ENCODE assay signal across 11 mouse cellular contexts in genomic region chr7:141817355-141818075, GRCm38 (mm10). TPM values are rescaled to one million over a fixed set of nuclear protein-coding genes. Genes with fewer than 3 reads are reported as not detected.
DNase-seq lines count a peak whose midpoint lies in the region; ATAC-seq and TF ChIP-seq lines count a peak whose summit lies in the region.
"Had no signal": no experiment of that assay in that cellular context is flagged by ENCODE, and none has a peak within 500 bp of the region (broad histone marks: within the 10 kb centered on the region; RNA-seq: fewer than 3 reads in every experiment).

No protein-coding gene starts in this region.

- TF ChIP-seq EP300 in lung, postnatal 0 days (IDR thresholded peaks at IDR 0.05): no peak

- no peak for ATAC-seq in lung, embryonic 14.5 days (ENCODE audit: insufficient read depth)
- ATAC-seq in lung, postnatal 0 days: no peak
- no peak for ATAC-seq in liver, embryonic 12.5 days

- DNase-seq in lung, embryonic 14.5 days: peak; percentile 62
- no peak for DNase-seq in lung, postnatal 0 days (ENCODE audit: low spot score)
- DNase-seq in adrenal gland, postnatal 25 days: peak; percentile 65
- DNase-seq in embryo, embryonic 11 days: peak; percentile 41
- DNase-seq in kidney, postnatal 4 days: peak; percentile 71 to 78
- no peak for DNase-seq in gastrocnemius, adult 18-20 months (ENCODE audit: low spot score)
- DNase-seq: heart, postnatal 36 days; lung, adult 2 months had no signal

- H3K36me3 ChIP-seq in lung, embryonic 14.5 days (ENCODE audit: insufficient read depth): no peaks in the 10 kb centered on the region
- no peaks in the 10 kb centered on the region for H3K36me3 ChIP-seq in lung, postnatal 0 days (ENCODE audit: insufficient read depth, low read length)
- no peaks in the 10 kb centered on the region for H3K36me3 ChIP-seq in liver, embryonic 12.5 days

- no peak overlapping the region for H3K9ac ChIP-seq in lung, embryonic 14.5 days
- no peak overlapping the region for H3K9ac ChIP-seq in lung, postnatal 0 days (replicated peaks; ENCODE audit: low read depth)
- H3K9ac ChIP-seq in liver, embryonic 12.5 days: no peak overlapping the region

- H3K27ac ChIP-seq in lung, embryonic 14.5 days (ENCODE audit: low read depth): no peak overlapping the region
- no peak overlapping the region for H3K27ac ChIP-seq in lung, postnatal 0 days (ENCODE audit: low read length)
- no peak overlapping the region for H3K27ac ChIP-seq in liver, embryonic 12.5 days

- no peak overlapping the region for H3K4me3 ChIP-seq in lung, embryonic 14.5 days (ENCODE audit: low read depth, low read length)
- no peak overlapping the region for H3K4me3 ChIP-seq in lung, postnatal 0 days (ENCODE audit: low read depth, low read length)
- H3K4me3 ChIP-seq in liver, embryonic 12.5 days: no peak overlapping the region

- WGBS in lung, embryonic 14.5 days: 60% methylated on average over 11 of the region's 11 CpGs
- 58% methylated on average over 11 of the region's 11 CpGs for WGBS in lung, postnatal 0 days
- WGBS in liver, embryonic 12.5 days (ENCODE audit: insufficient replicate concordance): 66% methylated on average over 11 of the region's 11 CpGs

- TF ChIP-seq CTCF in lung, embryonic 14.5 days (IDR thresholded peaks at IDR 0.05; ENCODE audit: low read depth): no peak
- no peak for TF ChIP-seq CTCF in lung, postnatal 0 days (IDR thresholded peaks at IDR 0.05)

- no peak overlapping the region for H3K4me2 ChIP-seq in lung, embryonic 14.5 days
- H3K4me2 ChIP-seq in lung, postnatal 0 days (replicated peaks; ENCODE audit: low read depth, low read length): no peak overlapping the region
- H3K4me2 ChIP-seq in liver, embryonic 12.5 days: no peak overlapping the region

- no peaks in the 10 kb centered on the region for H3K4me1 ChIP-seq in lung, embryonic 14.5 days (ENCODE audit: insufficient read depth)
- H3K4me1 ChIP-seq in lung, postnatal 0 days (ENCODE audit: insufficient read depth, low read depth, low read length): no peaks in the 10 kb centered on the region
- H3K4me1 ChIP-seq in liver, embryonic 12.5 days: no peaks in the 10 kb centered on the region

- H3K27me3 ChIP-seq in lung, embryonic 14.5 days (ENCODE audit: insufficient read depth, low read length): no peaks in the 10 kb centered on the region
- H3K27me3 ChIP-seq in lung, postnatal 0 days (replicated peaks; ENCODE audit: insufficient read depth, low read length): no peaks in the 10 kb centered on the region
- H3K27me3 ChIP-seq in liver, embryonic 12.5 days (replicated peaks): peaks cover 17% of the 10 kb centered on the region; the same call in 1 of the 2 replicates

- H3K9me3 ChIP-seq in lung, embryonic 14.5 days (ENCODE audit: low read depth, low read length): no peaks in the 10 kb centered on the region
- no peaks in the 10 kb centered on the region for H3K9me3 ChIP-seq in lung, postnatal 0 days (ENCODE audit: low read length)
- H3K9me3 ChIP-seq in liver, embryonic 12.5 days (replicated peaks): no peaks in the 10 kb centered on the region

RNA-seq across cellular contexts. Expression of gene Muc5b, which starts 21.4 kb away (rescaled TPM):
- 0.07 and 0.15 TPM in 2 replicates for polyA plus RNA-seq in lung, embryonic 14.5 days (2014; fragmentation: Nextera tagmentation; extraction: Ambion mirVana)
- polyA plus RNA-seq in lung, postnatal 0 days (2015; fragmentation: Nextera tagmentation; extraction: Ambion mirVana): 0.80 and 1.5 TPM in 2 replicates
- not detected in 2 replicates for total RNA-seq in adrenal gland, postnatal 25 days (2021)
- not detected for total RNA-seq in gastrocnemius, adult 18-20 months (2021)
- polyA plus RNA-seq in liver, embryonic 12.5 days (2016; fragmentation: Nextera tagmentation; extraction: Ambion mirVana): 0.01 TPM in 1 of 2 replicates, not detected in the other
- total RNA-seq: heart, postnatal 36 days; left cerebral cortex, adult 8-10 months; MEL had no signal

RNA-seq across cellular contexts. Expression of gene Muc5ac, which starts 28.7 kb away (rescaled TPM):
- 0.18 and 0.28 TPM in 2 replicates for polyA plus RNA-seq in lung, embryonic 14.5 days (2014; fragmentation: Nextera tagmentation; extraction: Ambion mirVana)
- polyA plus RNA-seq in lung, postnatal 0 days (2015; fragmentation: Nextera tagmentation; extraction: Ambion mirVana): 0.30 and 0.52 TPM in 2 replicates
- total RNA-seq in adrenal gland, postnatal 25 days (2021): not detected in 2 replicates
- not detected for total RNA-seq in gastrocnemius, adult 18-20 months (2021)
- polyA plus RNA-seq in liver, embryonic 12.5 days (2016; fragmentation: Nextera tagmentation; extraction: Ambion mirVana): not detected in 2 replicates
- total RNA-seq: heart, postnatal 36 days; MEL had no signal

Comparison
In these comparisons a context has a peak if more than half of its experiments do, and no peak if none do; other contexts are left out.
1. DNase-seq: peak in lung, embryonic 14.5 days (single experiment), adrenal gland, postnatal 25 days (single experiment), embryo, embryonic 11 days (single experiment) and kidney, postnatal 4 days (2 of 2); none in lung, postnatal 0 days (single experiment) and gastrocnemius, adult 18-20 months (single experiment).